Mouse (Mus musculus) stomach, postnatal 0 days (tissue): ENCODE results near the gene Ank3.

Experiments
- CTCF ChIP-seq: IDR thresholded peaks from 2 replicates; pipeline ENCODE4 v1.5.1; 2016; ENCODE audit warnings: antibody characterized with exemption, low read depth, mild to moderate bottlenecking, moderate library complexity
- EP300 ChIP-seq: optimal IDR thresholded peaks from 2 replicates; pipeline ENCODE3; 2016; ENCODE audit warnings: antibody characterized with exemption

GRCm38 (mm10) chr10:69926158-69926882 is 527.7 kb downstream of the Ank3 start:
- TF ChIP-seq CTCF (no peak), EP300 (no peak)
